Mouse (Mus musculus) ovary, postnatal 14 days (tissue): ENCODE data around the gene Map3k14.

Experiments
- DNase-seq: peaks from one replicate; pipeline ENCODE4 v3.0.0; 2022; ENCODE audit warnings: low spot score

The Map3k14 gene

GRCm38 (mm10) chr11:103206203-103206602 is 61.1 kb downstream of the Map3k14 start:
- no peak for DNase-seq

- no peak for DNase-seq
These were observed 64.9 kb downstream of the Map3k14 start for GRCm38 (mm10) chr11:103202376-103202775.

GRCm38 (mm10) chr11:103201664-103202063 is 65.6 kb downstream of the Map3k14 start:
- DNase-seq = peak; percentile 59

GRCm38 (mm10) chr11:103198911-103199803 is 68.1 kb downstream of the Map3k14 start:
- peak; percentile 36 for DNase-seq

GRCm38 (mm10) chr11:103198339-103198738 is 68.9 kb downstream of the Map3k14 start:
- DNase-seq = no peak

GRCm38 (mm10) chr11:103197340-103197739 is 69.9 kb downstream of the Map3k14 start:
- no peak for DNase-seq

GRCm38 (mm10) chr11:103195656-103196055 is 71.6 kb downstream of the Map3k14 start:
- no peak for DNase-seq

GRCm38 (mm10) chr11:103195236-103195635 is 72.0 kb downstream of the Map3k14 start:
- DNase-seq = no peak

GRCm38 (mm10) chr11:103193825-103194168 is 73.5 kb downstream of the Map3k14 start:
- no peak for DNase-seq

- no peak for DNase-seq
These were observed 74.1 kb downstream of the Map3k14 start for GRCm38 (mm10) chr11:103192956-103193824.

- no peak for DNase-seq
These were observed 74.9 kb downstream of the Map3k14 start for GRCm38 (mm10) chr11:103192230-103192955.

GRCm38 (mm10) chr11:103184891-103185290 is 82.4 kb downstream of the Map3k14 start:
- DNase-seq = peak; percentile 34

GRCm38 (mm10) chr11:103181911-103182310 is 85.4 kb downstream of the Map3k14 start:
- DNase-seq = no peak

- DNase-seq = no peak
These were observed 85.9 kb downstream of the Map3k14 start for GRCm38 (mm10) chr11:103181349-103181748.

- DNase-seq = no peak
These were observed 86.8 kb downstream of the Map3k14 start for GRCm38 (mm10) chr11:103180426-103180825.

GRCm38 (mm10) chr11:103178748-103179147 is 88.5 kb downstream of the Map3k14 start:
- DNase-seq = no peak

GRCm38 (mm10) chr11:103177815-103178485 is 89.3 kb downstream of the Map3k14 start:
- no peak for DNase-seq

GRCm38 (mm10) chr11:103177216-103177615 is 90.1 kb downstream of the Map3k14 start:
- DNase-seq = no peak

GRCm38 (mm10) chr11:103176510-103176909 is 90.8 kb downstream of the Map3k14 start:
- DNase-seq = no peak

- DNase-seq = no peak
These were observed 91.4 kb downstream of the Map3k14 start for GRCm38 (mm10) chr11:103175688-103176442.

- DNase-seq = no peak
These were observed 92.3 kb downstream of the Map3k14 start for GRCm38 (mm10) chr11:103174891-103175391.
